Mouse (Mus musculus) B cell, adult 2 months (primary cell): ENCODE results near the gene Vtcn1.
A peak's percentile ranks its signal among the peaks of the same experiment; 100 is the strongest.

Experiments used
- DNase-seq, 2 experiments: peaks; one replicate each; pipeline ENCODE4 v3.0.0; 2022

Vtcn1 gene

DNA sequence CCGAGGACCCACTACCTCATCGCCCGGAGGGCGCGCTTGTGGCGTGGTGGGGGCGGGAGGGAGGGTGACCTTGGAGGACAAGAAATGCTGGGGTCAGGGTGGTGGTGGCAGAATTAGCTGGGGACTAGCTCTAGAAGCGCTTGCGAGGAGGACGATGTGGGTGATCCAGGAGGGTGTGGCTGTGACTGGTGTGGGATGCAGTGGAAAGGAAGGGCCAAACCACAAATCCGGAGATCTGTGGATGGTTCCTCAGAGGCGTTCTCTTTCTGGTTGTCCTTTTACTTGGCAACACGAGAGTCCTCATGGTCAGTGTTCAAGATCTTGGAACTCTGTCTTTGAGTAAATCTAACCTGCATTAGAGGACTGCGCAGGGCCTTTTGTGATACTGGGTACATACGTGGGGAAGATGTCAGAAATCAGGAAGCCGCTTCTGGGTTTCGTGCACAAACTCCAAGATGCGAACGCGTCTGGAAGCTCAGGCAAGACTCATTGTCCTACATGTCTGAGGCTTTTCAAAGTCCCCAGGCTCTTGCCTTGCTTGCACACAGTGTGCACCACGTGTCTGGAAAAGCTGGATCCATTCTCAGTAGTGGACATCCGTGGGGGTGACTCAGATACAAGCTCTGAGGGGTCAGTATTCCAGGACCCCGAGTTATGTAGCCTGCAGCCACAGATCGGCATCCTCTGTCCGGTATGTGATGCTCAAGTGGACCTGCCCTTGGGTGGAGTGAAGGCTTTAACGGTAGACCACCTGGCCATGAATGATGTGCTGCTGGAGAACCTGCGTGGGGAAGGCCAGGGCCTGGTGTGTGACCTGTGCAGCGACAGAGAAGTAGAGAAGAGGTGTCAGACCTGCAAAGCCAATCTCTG lies 97.5 kb downstream of the Vtcn1 start:
- no peak for DNase-seq

DNA sequence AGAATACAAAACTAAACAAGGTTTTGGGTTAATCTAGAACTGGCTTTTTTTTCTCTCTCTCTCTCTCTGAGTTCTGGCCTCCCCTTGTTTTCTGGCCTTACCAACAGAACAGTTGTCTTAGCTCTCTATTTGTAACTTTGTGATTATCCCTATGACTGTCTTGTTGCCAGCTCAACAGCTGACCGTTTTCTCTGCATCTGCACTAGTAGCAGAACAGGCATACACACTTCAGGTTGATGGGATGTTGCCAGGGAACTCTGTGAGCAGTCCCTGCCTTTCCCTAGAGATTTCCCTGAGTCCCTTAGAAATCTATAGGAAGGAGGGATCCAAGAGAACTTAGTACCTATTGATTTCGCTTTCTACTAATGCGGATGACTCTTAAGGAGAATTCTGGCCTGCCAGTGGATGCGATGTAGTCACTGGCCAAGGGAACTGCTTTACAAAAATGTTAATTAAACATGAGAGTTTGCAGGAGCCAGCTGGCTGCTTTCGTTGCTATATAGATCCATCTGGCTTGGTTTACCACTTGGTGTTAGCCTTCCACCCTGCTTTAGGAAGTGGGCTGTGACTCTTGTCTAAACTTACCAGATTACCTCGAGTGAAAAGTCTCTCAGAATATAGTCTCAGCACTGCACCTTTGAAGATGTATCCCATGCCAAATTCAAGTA lies 98.9 kb downstream of the Vtcn1 start:
- DNase-seq: no peak

DNA sequence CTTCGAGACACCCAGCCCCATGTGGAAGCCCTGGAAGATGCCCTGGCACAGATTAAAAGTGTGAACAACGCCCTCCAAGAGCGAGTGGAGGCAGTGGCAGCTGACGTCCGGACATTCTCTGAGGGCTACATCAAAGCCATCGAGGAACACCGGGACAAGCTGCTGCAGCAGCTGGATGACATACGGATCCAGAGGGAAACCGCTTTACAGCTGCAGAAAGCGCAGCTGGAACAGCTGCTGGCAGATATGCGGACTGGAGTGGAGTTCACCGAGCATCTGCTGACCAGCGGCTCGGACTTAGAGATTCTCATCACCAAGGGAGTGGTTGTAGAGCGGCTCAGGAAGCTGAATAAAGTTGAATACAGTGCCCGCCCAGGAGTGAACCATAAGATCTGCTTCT lies 99.9 kb downstream of the Vtcn1 start:
- no peak for DNase-seq

DNA sequence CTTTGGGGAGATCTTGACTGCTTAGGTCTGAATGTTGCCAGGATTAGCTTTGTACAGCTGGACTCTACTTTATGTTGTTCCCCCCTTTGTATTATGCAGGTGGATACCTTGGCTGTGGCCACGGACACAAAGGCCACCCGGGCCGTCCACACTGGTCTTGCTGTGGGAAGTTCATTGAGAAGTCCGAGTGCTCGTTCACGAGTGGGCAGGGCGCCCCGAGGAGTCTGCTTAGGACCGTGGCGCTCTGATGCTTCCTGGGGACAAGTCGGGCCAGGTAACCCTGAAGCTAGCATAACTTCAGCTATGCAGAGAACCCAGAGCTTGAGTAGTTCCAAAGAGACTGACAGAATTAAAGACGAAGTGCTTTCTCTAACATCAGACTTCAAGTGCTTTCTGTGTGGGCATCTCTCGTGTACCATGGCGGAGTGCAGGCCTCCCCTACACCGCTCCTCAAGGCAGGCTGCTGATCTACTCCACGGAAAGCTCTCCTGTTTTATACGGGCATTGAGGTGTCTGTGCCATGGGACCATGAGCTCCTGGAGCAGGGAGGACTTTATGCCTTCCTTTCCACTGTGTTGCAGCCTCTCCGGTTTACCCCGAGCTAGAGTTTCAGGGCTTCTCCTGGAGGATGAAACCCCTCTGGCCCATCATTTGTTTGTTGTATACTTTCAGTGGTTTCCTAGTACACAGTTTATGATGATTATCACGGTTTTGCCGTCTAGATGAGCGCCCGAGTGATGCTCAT lies 106.2 kb downstream of the Vtcn1 start:
- DNase-seq: no peak

DNA sequence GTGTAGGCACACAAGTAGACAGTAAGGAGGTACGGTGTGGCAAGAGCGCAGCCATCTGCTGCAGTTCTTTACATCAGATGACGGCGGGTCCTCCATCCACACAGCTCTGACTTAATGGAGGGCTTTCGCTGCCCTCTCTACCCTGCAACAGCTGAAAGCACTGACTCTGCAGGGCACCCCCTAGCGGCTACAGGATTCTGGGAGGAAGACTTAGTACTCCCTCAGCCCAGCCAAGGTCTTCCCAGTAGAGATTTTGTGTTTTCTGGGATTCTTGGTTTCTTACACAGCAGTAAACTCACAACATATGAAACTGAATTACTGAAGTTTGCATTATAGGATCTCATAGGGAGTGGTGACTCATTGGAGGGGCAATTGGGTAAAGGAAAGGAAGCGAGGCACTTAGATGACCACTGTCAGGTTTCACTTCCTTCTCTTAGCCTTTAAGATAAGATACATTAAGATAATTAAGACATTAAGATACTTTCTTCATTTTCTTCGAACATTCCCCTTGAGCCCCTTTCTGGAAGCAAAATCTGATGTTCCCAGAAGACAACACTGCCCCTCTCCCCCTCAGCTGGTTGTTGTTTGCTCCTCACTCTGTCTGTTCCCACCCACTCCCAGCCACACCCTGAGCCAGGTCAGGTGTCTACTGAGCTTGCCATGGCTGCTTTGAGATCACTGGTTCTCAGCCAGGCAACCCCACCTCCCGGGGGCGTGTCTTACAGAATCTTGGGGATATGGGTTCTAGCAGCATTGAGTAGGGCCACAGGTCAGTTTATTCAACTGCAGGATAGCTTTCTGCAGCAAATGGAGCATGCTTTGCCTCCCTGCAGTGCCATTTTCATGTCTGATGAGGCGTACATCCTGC lies 107.1 kb downstream of the Vtcn1 start:
- DNase-seq: peak; percentile 47

DNA sequence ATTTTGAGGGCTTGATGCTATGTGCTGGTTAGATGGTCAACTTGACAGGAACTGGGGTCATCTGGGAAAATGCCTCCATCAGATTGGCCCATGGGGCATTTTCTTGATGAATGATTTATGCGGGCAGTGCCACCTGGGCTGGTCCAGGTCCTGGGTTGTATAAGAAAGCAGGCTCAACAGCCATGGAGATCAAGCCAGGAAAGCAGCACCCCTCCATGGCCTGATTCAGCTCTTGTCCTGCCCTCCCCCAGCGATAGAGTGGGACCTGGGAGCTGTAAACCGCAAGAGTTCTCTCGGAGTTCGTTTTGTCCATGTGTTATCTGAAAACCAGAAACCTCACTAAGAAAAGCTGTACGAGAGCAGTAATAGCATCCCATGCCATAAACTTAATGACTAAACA lies 110.3 kb downstream of the Vtcn1 start:
- no peak for DNase-seq

DNA sequence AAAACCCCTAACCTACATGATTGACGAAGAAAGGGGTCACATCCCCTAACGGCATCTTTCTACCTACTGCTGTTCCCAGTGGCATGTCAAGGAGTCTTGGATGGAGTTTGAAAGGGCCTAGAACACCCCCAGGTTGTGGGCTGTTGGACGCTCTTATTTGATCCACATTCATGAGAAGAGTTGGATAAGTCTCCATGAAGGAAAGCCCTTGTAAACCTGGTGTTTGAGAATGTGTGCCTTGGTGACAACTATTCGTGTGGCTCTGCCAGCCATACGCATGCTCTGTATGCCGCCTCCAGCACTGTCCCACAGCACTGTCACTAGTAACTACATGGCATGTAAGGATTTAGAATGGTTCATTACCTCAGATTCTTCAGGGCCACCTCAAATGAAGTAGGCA lies 110.9 kb downstream of the Vtcn1 start:
- DNase-seq: no peak

DNA sequence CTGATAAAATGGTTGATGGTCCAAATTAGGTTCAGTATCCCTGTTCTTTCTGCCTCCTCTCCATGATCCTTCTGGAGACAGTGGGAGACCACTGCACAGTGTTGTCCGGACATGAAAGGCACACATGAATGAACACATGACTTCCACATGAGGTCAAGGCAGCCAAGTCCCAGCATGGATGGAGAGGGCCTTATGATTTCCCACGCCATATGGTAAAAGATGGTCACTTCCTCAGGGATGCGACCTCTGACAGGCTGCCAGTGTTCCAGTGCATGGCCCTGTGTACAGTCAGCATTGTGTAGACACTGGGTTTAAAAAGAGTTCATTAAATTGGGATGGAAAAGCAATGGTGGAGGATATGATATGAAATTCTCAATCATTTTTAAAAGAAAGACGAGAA lies 113.0 kb downstream of the Vtcn1 start:
- DNase-seq: no peak

DNA sequence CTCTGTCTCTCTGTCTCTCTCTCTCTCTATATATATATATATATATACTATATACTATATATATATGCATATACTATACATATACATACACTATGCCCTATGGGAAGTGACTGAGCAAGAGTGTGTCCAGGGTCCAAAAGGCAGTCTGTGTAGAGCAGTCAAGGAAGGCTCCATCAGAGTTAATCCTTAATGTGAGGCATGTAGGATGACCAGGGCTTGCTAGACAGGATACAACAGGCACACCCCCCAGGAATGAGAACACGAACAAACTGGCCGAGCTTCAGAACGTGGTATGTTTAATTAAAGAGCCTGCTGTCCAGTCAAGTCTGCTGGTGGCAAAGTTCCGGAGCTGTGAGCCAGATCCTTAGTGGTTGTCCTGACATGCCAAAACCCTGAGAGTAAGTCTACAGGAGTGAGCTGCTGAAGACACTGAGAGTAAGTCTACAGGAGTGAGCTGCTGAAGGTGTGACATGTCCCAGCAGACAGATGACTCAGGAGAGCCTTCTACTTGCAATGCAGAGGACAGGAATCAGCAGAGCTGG lies 115.3 kb downstream of the Vtcn1 start:
- DNase-seq: no peak
